Mouse (Mus musculus) adipocyte (in vitro differentiated cells): ENCODE data around the gene Reg1.
"Not testable (repeated sequence)": the region's sequence is repeated elsewhere in the genome, so short reads cannot be mapped to it uniquely, and the experiment has no call there.

Source experiments
- DNase-seq: peaks from one replicate; pipeline ENCODE4 v3.0.0-alpha.2; 2016; ENCODE audit warnings: low spot score

Reg1 gene

GRCm38 (mm10) chr6:78422411-78422810 lies at the start of gene Reg1:
Reg1 (plus strand) TSS chr6:78422711.
- not testable (repeated sequence) for DNase-seq

- DNase-seq: no peak
These were observed 43.7 kb upstream of the Reg1 start, which contains the start of gene Reg3d for GRCm38 (mm10) chr6:78378765-78379164. Reg3d (minus strand) TSS chr6:78378865.

GRCm38 (mm10) chr6:78380409-78380808 lies 42.1 kb upstream of the Reg1 start, which contains the start of gene Reg3a:
Reg3a (plus strand) TSS chr6:78380709.
- DNase-seq: no peak

DNA sequence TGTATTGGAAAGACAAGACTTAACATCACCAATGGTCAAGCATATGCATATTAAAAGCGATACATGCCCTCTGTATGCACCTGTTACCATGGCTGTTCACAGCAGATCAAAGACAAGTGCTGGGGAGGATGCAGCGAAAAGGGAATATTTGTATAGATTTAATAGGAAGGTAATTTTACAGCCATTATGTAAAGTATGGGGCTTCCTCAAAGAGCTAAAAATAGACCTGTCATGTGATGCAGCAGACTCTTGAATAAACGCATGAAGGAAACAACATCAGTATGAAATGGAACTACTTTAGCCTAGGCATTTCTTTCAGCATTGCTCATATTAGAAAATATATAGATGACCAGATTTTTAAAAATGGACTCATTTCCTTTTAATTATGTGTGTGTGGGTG lies 36.9 kb upstream of the Reg1 start:
- DNase-seq: no peak

DNA sequence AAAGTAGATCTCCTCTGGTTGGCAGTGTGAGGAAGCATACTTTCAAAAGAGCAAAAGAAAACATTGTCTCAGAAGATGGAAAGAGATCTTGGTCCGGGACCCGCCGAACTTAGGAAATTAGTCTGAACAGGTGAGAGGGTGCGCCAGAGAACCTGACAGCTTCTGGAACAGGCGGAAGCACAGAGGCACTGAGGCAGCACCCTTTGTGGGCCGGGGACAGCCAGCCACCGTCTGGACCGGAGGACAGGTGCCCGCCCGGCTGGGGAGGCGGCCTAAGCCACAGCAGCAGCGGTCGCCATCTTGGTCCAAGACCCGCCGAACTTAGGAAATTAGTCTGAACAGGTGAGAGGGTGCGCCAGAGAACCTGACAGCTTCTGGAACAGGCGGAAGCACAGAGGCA lies 27.2 kb upstream of the Reg1 start, which contains the start of gene Reg2:
TSS of gene Reg2 (plus strand) at position 301 of the 400 bp plus-strand sequence.
- DNase-seq: not testable (repeated sequence)

DNA sequence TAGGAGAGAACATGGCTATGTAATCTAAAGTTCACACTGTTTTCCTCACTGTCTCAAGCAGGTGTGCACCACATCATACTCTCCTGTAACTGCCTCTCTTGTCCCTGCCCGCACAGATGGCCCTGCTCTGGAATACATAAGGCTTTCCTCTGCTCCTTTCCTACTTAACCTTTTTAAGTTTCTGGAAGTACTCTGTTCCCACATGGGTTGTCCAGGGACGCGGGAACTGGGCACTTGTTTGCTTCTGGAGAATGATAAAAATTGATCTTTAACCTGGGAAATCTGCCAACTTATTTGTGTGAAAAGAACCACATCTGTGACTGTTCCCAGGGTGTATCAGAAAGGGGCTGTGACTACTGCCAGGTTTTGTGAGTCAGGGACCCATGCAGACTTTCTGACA lies 3.0 kb downstream of the Reg1 start:
- DNase-seq: no peak

- no peak for DNase-seq
These were observed 24.7 kb downstream of the Reg1 start for GRCm38 (mm10) chr6:78447202-78447601.

GRCm38 (mm10) chr6:78448409-78448808 lies 25.9 kb downstream of the Reg1 start:
- DNase-seq: no peak

DNA sequence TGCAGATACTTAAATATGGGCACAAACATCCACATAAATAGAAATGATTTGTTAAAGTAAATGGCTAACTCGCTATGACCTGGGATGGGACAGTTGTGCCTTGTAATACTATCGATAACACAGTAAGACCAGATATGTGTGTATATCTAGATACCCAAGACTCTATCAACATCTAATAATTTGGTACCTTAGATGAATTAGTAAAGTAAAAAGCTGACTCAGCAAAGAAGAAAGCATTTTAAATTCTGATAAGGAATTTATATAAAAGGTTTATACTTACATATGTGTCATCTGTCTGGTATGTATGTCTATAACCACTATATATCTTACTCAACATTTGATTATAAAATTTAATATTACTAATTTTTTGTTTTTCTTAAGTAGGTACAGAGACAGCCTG lies 30.3 kb downstream of the Reg1 start:
- no peak for DNase-seq

GRCm38 (mm10) chr6:78460191-78460825 lies 37.8 kb downstream of the Reg1 start:
- no peak for DNase-seq

GRCm38 (mm10) chr6:78462360-78462759 lies 39.8 kb downstream of the Reg1 start:
- DNase-seq: no peak

DNA sequence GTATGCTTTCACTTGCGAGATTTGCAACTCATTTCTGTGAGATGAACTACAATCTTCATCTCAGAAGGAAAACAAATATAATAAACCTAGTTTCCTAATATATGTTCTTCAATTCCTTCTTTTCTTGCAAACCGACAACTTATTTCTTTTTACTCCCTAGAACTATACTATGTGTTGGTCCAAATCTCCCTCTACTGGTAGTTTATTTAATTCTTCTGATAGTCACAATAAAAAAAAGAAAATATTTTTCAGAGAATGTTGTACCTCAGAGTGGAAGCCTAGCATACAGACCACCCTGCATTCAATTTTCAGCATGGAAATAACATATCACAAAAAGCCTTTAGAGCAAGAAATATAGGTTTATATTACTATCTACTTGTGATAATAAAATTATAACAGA lies 40.8 kb downstream of the Reg1 start:
- DNase-seq: no peak

DNA sequence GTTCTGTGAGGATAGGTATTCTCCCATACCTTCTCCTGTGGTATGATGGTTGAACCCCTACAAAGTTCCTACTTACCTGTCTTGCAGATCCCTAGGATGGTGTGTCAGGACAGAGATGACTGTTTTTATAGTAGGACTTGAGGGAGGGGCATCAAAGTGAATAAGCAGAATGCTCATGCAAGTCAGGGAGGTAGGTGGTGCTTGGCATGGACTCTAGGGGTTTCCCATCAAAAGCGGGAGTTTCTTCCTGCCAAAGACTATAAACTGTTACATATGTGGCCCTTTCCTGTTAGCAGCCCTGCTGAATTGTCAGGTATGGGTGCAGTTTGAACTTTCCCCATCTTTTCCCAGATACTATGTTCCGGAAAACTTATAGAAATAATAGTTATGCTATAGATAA lies 46.3 kb downstream of the Reg1 start, which contains the start of gene Reg3g:
TSS of gene Reg3g (minus strand) at position 101 of the 400 bp plus-strand sequence.
- DNase-seq: no peak

DNA sequence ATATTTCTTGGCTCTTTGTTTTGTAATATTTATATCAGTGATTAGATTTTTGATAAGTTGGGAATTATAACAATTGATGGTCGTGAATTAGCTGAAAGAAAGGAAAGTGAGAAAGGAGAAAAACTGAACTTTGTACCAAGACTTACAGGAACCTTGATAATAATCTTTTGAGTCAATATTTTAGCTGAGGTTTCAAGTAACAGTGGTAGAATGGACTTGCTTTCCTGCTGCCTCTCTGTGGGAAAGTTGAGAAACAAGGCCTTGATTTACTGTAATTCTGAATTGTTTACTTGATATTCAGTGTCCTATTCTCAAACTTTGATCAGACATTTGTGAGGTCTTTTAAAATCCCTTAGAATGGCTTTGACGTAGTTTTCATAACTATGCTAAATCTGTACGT lies 46.8 kb downstream of the Reg1 start:
- DNase-seq: no peak
